Mouse (Mus musculus) CH12.LX (cell line): ENCODE measurements around the gene Mroh2a.

Experiments
- BHLHE40 ChIP-seq: IDR thresholded peaks from 2 replicates; pipeline ENCODE4 v1.6.1; 2011; ENCODE audit warnings: mild to moderate bottlenecking, low read depth, low read length, improper control_type of control experiment
- CHD1 ChIP-seq: IDR thresholded peaks from 2 replicates; pipeline ENCODE4 v1.6.1; 2012; ENCODE audit warnings: low read depth, low read length, improper control_type of control experiment, inconsistent platforms
- CHD2 ChIP-seq: IDR thresholded peaks from 2 replicates; pipeline ENCODE4 v1.6.1; 2011; ENCODE audit warnings: low read length, improper control_type of control experiment
- CTCF ChIP-seq, 2 experiments: IDR thresholded peaks in 1 of 2; conservative IDR thresholded peaks in 1 of 2; 2 replicates each; pipeline ENCODE4 v1.5.1; 2011 to 2012; ENCODE audit warnings: low read depth in 2 of 2, low read length in 2 of 2, improper control_type of control experiment in 1 of 2, inconsistent platforms in 1 of 2, mild to moderate bottlenecking in 1 of 2, moderate library complexity in 1 of 2
- E2F4 ChIP-seq: IDR thresholded peaks from 2 replicates; pipeline ENCODE4 v1.6.1; 2011; ENCODE audit warnings: low read depth, low read length, improper control_type of control experiment; ENCODE audit not compliant: insufficient replicate concordance
- ELF1 ChIP-seq: IDR thresholded peaks from 2 replicates; pipeline ENCODE4 v1.6.1; 2014; ENCODE audit warnings: low read depth, mild to moderate bottlenecking, inconsistent platforms, low read length, improper control_type of control experiment
- EP300 ChIP-seq: IDR thresholded peaks from 2 replicates; pipeline ENCODE4 v1.6.1; 2011; ENCODE audit warnings: low read length, improper control_type of control experiment
- JUND ChIP-seq: conservative IDR thresholded peaks from 2 replicates; pipeline ENCODE4 v1.6.1; 2011; ENCODE audit warnings: low read depth, low read length, improper control_type of control experiment
- POLR2A ChIP-seq: IDR thresholded peaks from 2 replicates; pipeline ENCODE4 v1.6.1; 2011; ENCODE audit warnings: low read depth, mild to moderate bottlenecking, improper control_type of control experiment, low read length
- SIN3A ChIP-seq: IDR thresholded peaks from 2 replicates; pipeline ENCODE4 v1.6.1; 2012; ENCODE audit warnings: low read length, improper control_type of control experiment, inconsistent platforms
- TCF12 ChIP-seq: IDR thresholded peaks from 2 replicates; pipeline ENCODE4 v1.6.1; 2014; ENCODE audit warnings: low read depth, mild to moderate bottlenecking, inconsistent platforms, low read length, improper control_type of control experiment
- ZMIZ1 ChIP-seq: IDR thresholded peaks from 2 replicates; pipeline ENCODE4 v1.6.1; 2012; ENCODE audit warnings: low read depth, mild to moderate bottlenecking, inconsistent platforms, low read length, improper control_type of control experiment

DNA sequence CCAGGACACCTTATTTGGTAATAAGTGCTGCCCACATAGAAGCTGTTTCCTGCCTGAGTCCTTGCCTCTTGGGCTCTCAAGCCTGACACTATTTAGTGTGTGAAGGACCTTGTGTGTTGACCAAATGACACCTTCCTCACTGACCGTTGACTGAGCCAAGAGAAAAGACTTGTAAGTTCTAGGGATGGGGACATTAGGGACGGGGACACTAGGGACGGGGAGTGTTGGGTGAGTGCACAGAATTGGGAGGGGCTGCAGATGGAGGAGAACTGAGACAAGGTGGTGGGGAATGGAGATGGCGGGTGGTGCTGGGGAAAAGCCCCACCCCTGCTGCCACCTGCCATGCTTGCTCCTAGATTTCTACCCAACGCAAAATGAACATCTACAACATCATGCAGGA, 3.2 kb downstream of the Mroh2a start:
- TF ChIP-seq EP300 (no peak), BHLHE40 (no peak), TCF12 (no peak), CTCF (conservative IDR thresholded peaks at IDR 0.05 in 1 of 2, IDR thresholded peaks at IDR 0.05 in 1 of 2; ENCODE audit: low read depth in 2 of 2, low read length in 2 of 2) (no peak), CHD2 (no peak), ELF1 (no peak), POLR2A (no peak), SIN3A (no peak), CHD1 (no peak), E2F4 (no peak), ZMIZ1 (no peak), JUND (no peak)
